Mouse (Mus musculus): ENCODE measurements around the gene Adprhl1.

The Adprhl1 gene

GRCm38 (mm10) chr8:13190235-13190634 lies 63.7 kb downstream of the Adprhl1 start:
- DNase-seq: no peak

- no peak for DNase-seq
Observed at GRCm38 (mm10) chr8:13188857-13189256, 65.1 kb downstream of the Adprhl1 start.

GRCm38 (mm10) chr8:13188052-13188555 lies 65.9 kb downstream of the Adprhl1 start:
- no peak for DNase-seq

GRCm38 (mm10) chr8:13187638-13188037 lies 66.3 kb downstream of the Adprhl1 start:
- DNase-seq: no peak

- DNase-seq: no peak
Observed at GRCm38 (mm10) chr8:13187229-13187628, 66.7 kb downstream of the Adprhl1 start.

GRCm38 (mm10) chr8:13186819-13187218 lies 67.1 kb downstream of the Adprhl1 start:
- DNase-seq: no peak

- DNase-seq: no peak
Observed at GRCm38 (mm10) chr8:13181691-13181976, 72.3 kb downstream of the Adprhl1 start.

GRCm38 (mm10) chr8:13180911-13181690 lies 72.9 kb downstream of the Adprhl1 start:
- DNase-seq: no peak

GRCm38 (mm10) chr8:13180408-13180807 lies 73.6 kb downstream of the Adprhl1 start:
- no peak for DNase-seq

- no peak for DNase-seq
Observed at GRCm38 (mm10) chr8:13179948-13180347, 74.0 kb downstream of the Adprhl1 start.

- DNase-seq: no peak
Observed at GRCm38 (mm10) chr8:13179482-13179881, 74.5 kb downstream of the Adprhl1 start.

GRCm38 (mm10) chr8:13178137-13178536 lies 75.8 kb downstream of the Adprhl1 start:
- no peak for DNase-seq

GRCm38 (mm10) chr8:13177173-13177852 lies 76.6 kb downstream of the Adprhl1 start:
- DNase-seq: no peak

GRCm38 (mm10) chr8:13175650-13176049 lies 78.3 kb downstream of the Adprhl1 start:
- no peak for DNase-seq

GRCm38 (mm10) chr8:13174811-13175210 lies 79.2 kb downstream of the Adprhl1 start:
- DNase-seq: no peak

- no peak for DNase-seq
Observed at GRCm38 (mm10) chr8:13174305-13174704, 79.7 kb downstream of the Adprhl1 start.
